1 mouse cellular context compared by ENCODE assay signal in the genomic region with DNA sequence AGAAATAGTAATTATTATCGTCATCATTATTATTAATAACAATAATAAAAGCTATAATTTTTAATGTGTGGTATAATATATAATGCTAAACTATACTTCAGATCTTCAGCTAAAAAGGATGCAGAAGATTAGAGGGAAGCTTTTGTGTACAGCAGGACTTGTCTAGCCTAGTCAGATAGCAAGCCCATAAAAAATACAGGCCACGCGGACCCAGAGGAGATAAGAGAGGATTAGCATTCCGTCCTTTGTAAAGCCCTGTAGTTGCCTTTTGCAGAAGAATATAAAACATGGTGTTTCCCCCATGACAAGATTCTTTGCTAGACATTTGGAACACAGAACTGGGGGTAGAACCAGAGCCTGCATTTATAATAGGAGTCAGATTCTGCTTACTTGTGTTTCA.
TF ChIP-seq lines count a peak whose summit lies in the region.

No protein-coding gene starts in this region.

TF ChIP-seq in MEL, 35 proteins besides CTCF, POLR2A, EP300 and RAD21 (continued from another document):
- TF ChIP-seq USF1 (IDR thresholded peaks at IDR 0.05; ENCODE audit: low read depth, low read length) (0 out of 2 replicates have a peak, but pooled peaks have one; percentile 15), MYC (IDR thresholded peaks at IDR 0.05; ENCODE audit: low read depth, low read length) (peak; percentile 64), ZNF384 (IDR thresholded peaks at IDR 0.05; ENCODE audit: low read depth, low read length) (peak; percentile 44; the same call in 1 of the 2 replicates), RCOR1 (IDR thresholded peaks at IDR 0.05; ENCODE audit: low read depth, low read length) (0 out of 2 replicates have a peak, but pooled peaks have one; percentile 12), ZKSCAN1 (IDR thresholded peaks at IDR 0.05; ENCODE audit: low read depth, low read length) (no peak), TBP (IDR thresholded peaks at IDR 0.05; ENCODE audit: low read depth, low read length) (no peak), MAZ (IDR thresholded peaks at IDR 0.05; ENCODE audit: low read depth, low read length) (no peak), E2F4 (IDR thresholded peaks at IDR 0.05; ENCODE audit: borderline replicate concordance, low read depth, low read length) (no peak), POLR2AphosphoS5 (IDR thresholded peaks at IDR 0.05; ENCODE audit: borderline replicate concordance, low read depth, low read length) (no peak), SMC3 (IDR thresholded peaks at IDR 0.05; ENCODE audit: low read depth, low read length) (no peak), MYB (IDR thresholded peaks at IDR 0.05; ENCODE audit: low read depth, low read length) (no peak), ZMIZ1 (IDR thresholded peaks at IDR 0.05; ENCODE audit: low read depth, low read length) (no peak), CHD2 (IDR thresholded peaks at IDR 0.05; ENCODE audit: low read length) (no peak), HCFC1 (IDR thresholded peaks at IDR 0.05; ENCODE audit: low read depth, low read length) (no peak), GABPA (IDR thresholded peaks at IDR 0.05; ENCODE audit: low read depth, low read length) (no peak), ETS1 (IDR thresholded peaks at IDR 0.05; ENCODE audit: low read depth, low read length) (0 out of 2 replicates have a peak, but pooled peaks have one; percentile 29), MAFK (IDR thresholded peaks at IDR 0.05; ENCODE audit: borderline replicate concordance, low read depth, low read length) (no peak), USF2 (IDR thresholded peaks at IDR 0.05; ENCODE audit: borderline replicate concordance in 1 of 2, insufficient read depth in 1 of 2, low read depth in 1 of 2, low read length in 2 of 2) (no peak), CHD1 (IDR thresholded peaks at IDR 0.05; ENCODE audit: low read depth, low read length) (no peak), BHLHE40 (IDR thresholded peaks at IDR 0.05; ENCODE audit: borderline replicate concordance, low read depth, low read length) (no peak), NELFE (IDR thresholded peaks at IDR 0.05; ENCODE audit: low read depth, low read length) (no peak), ELF1 (IDR thresholded peaks at IDR 0.05; ENCODE audit: low read depth, low read length) (no peak), TCF12 (IDR thresholded peaks at IDR 0.05; ENCODE audit: low read depth, low read length) (peak; percentile 19; the same call in 1 of the 2 replicates), MAX (IDR thresholded peaks at IDR 0.05; ENCODE audit: low read length) (0 out of 2 replicates have a peak, but pooled peaks have one; percentile 39), KAT2A (conservative IDR thresholded peaks at IDR 0.05; ENCODE audit: low read depth, low read length) (no peak), TAL1 (IDR thresholded peaks at IDR 0.05; ENCODE audit: low read length) (no peak), GATA1 (IDR thresholded peaks at IDR 0.05; ENCODE audit: low read depth, low read length) (peak; percentile 89), SIN3A (IDR thresholded peaks at IDR 0.05; ENCODE audit: low read length) (0 out of 2 replicates have a peak, but pooled peaks have one; percentile 53), JUND (IDR thresholded peaks at IDR 0.05; ENCODE audit: low read depth, low read length) (no peak)
